Mouse (Mus musculus) small intestine, adult 2 months (tissue): ENCODE results near the gene Fmo1. TPM values are rescaled to one million over a fixed set of nuclear protein-coding genes. Genes with fewer than 3 reads are reported as not detected.
A peak's percentile ranks its signal among the peaks of the same experiment; 100 is the strongest.
"Not testable (repeated sequence)": the region's sequence is repeated elsewhere in the genome, so short reads cannot be mapped to it uniquely, and the experiment has no call there.

Experiments
- H3K27ac ChIP-seq: fragments of 200-500 bp; 2 replicates; pipeline ENCODE4 v1.5.1; 2012; ENCODE audit warnings: low read depth, low read length, control low read depth, inconsistent platforms; ENCODE audit not compliant: insufficient read depth
- H3K27me3 ChIP-seq: fragments of 200-500 bp; 2 replicates; pipeline ENCODE4 v1.6.1; 2012; ENCODE audit warnings: mild to moderate bottlenecking, moderate library complexity, low read length, inconsistent platforms; ENCODE audit not compliant: control insufficient read depth, insufficient read depth
- H3K36me3 ChIP-seq: fragments of 200-500 bp; 2 replicates; pipeline ENCODE4 v1.6.1; 2012; ENCODE audit warnings: mild to moderate bottlenecking, low read length, control low read depth, inconsistent platforms; ENCODE audit not compliant: control insufficient read depth, insufficient read depth
- H3K4me1 ChIP-seq: fragments of 200-500 bp; 2 replicates; pipeline ENCODE4 v1.6.1; 2012; ENCODE audit warnings: low read length, inconsistent platforms, mixed read lengths; ENCODE audit not compliant: control insufficient read depth, insufficient read depth, insufficient read length
- H3K4me3 ChIP-seq: fragments of 200-500 bp; 2 replicates; pipeline ENCODE4 v1.5.1; 2012; ENCODE audit warnings: low read depth, mild to moderate bottlenecking, control low read depth, inconsistent platforms, low read length, moderate library complexity
- CTCF ChIP-seq: fragments of 200-500 bp; IDR thresholded peaks from 2 replicates; pipeline ENCODE4 v1.5.1; 2012; ENCODE audit warnings: low read depth, mild to moderate bottlenecking, control low read depth, inconsistent platforms, low read length, moderate library complexity, mixed read lengths; ENCODE audit not compliant: insufficient replicate concordance, insufficient read length; ENCODE audit errors: extremely low read depth
- POLR2A ChIP-seq: fragments of 200-500 bp; IDR thresholded peaks from 2 replicates; pipeline ENCODE4 v1.6.1; 2012; ENCODE audit warnings: low read depth, mild to moderate bottlenecking, control low read depth, inconsistent platforms, low read length, moderate library complexity
- WGBS: fragments of 180-500 bp; shearing (Covaris S2); methylation state at CpG from one replicate; pipeline ENCODE4 v1.1.7; 2018; 5-methylcytosine and 5-hydroxymethylcytosine counted together
- polyA plus RNA-seq: library from polyadenylated mRNA; depleted of rRNA; stranded (reverse); fragments of >200 nt; gene quantifications from 2 replicates; pipeline ENCODE4 v1.2.3, GENCODE M21; 2012; rRNA removed

Gene Fmo1
- polyA plus RNA-seq, 1 experiment = 1.7 TPM

DNA sequence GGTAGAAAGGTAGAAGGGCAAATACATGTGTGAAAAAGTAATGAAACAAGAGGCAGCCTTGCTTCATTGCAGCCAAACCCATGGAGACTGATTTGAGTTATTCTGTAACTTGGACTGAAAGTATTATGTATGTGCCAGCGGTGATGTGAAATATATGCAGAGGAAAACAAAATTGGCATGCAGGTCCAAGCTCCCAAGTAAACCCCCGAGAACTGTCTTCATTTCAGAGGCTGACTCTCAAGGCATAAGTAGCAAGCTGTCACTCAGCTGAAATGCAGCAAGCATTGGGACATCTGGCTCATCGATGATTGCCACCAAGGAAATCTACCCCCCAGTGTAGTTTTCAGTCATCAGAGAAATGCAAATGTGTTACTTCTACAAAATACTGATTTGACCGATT, 81.2 kb downstream of the Fmo1 start:
- Histone ChIP-seq H3K36me3 (no peaks in the 10 kb centered on the region), H3K27ac (no peak overlapping the region), H3K4me1 (no peaks in the 10 kb centered on the region), H3K4me3 (no peak overlapping the region), H3K27me3 (no peaks in the 10 kb centered on the region)
- WGBS = 88% methylated on average over 4 of the region's 4 CpGs
- no peak for TF ChIP-seq POLR2A
- no peak for TF ChIP-seq CTCF

DNA sequence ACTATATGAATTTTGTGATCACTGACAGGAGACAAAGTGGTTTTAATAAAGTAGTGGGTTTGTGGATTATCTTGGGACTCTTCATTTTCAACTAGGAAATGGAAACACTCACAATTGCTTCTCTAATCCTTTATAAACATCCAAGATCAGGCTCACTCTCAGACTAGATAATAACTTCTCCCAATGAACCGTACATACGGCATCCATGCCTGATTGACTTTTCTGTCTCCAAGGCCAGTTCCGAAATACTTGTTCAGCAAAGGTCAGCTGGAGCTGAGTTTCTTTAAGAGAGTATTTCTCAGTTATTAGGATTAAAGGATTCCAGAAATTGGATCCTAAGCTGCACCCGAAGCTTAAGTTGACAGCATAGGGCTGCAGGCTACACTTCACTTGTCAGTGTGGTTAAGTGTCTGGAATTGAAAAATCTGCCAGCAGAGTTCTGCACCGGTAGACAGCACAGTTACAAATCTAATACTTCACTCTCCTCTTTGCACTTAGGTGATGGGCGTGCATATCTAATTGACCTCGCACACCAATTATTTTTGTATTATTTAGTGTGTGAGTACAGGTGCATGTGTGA, 82.7 kb downstream of the Fmo1 start:
- Histone ChIP-seq H3K27me3 (no peaks in the 10 kb centered on the region), H3K4me1 (no peaks in the 10 kb centered on the region), H3K27ac (no peak overlapping the region), H3K4me3 (no peak overlapping the region), H3K36me3 (no peaks in the 10 kb centered on the region)
- TF ChIP-seq CTCF = no peak
- no peak for TF ChIP-seq POLR2A
- 83% methylated on average over 7 of the region's 7 CpGs for WGBS

GRCm38 (mm10) chr1:162781035-162781434, 85.4 kb downstream of the Fmo1 start:
- H3K27ac ChIP-seq, H3K4me3 ChIP-seq, H3K27me3 ChIP-seq, H3K36me3 ChIP-seq, H3K4me1 ChIP-seq: not testable (repeated sequence)
- WGBS = 89% methylated on average over 2 of the region's 2 CpGs
- TF ChIP-seq CTCF = peak; percentile 33; the same call in 1 of the 2 replicates

Other genes with a start within 250 kb of the Fmo1 start
- gene Myoc, start 227.5 kb downstream of the Fmo1 start, polyA plus RNA-seq = 0.09 TPM in 1 of 2 replicates, not detected in the other
- not detected in 2 replicates for gene Myocos, start 208.4 kb downstream of the Fmo1 start, polyA plus RNA-seq
- 17.3 and 31.1 TPM in 2 replicates for gene Prrc2c, start 126.1 kb downstream of the Fmo1 start, polyA plus RNA-seq
- 5.5 and 14.1 TPM in 2 replicates for gene Fmo4, start 52.6 kb downstream of the Fmo1 start, polyA plus RNA-seq
- 0.61 and 1.7 TPM in 2 replicates for gene Fmo2, start 32.1 kb upstream of the Fmo1 start, polyA plus RNA-seq
- not detected in 2 replicates for gene Fmo6, start 70.9 kb upstream of the Fmo1 start, polyA plus RNA-seq
- gene Fmo3, start 117.9 kb upstream of the Fmo1 start, polyA plus RNA-seq = not detected in 2 replicates
- not detected in 2 replicates for gene Mroh9, start 219.1 kb upstream of the Fmo1 start, polyA plus RNA-seq